Mouse (Mus musculus): Measurements from ENCODE around the gene Cped1. TPM values are rescaled to one million over a fixed set of nuclear protein-coding genes. Genes with fewer than 3 reads are reported as not detected.
"Not testable (repeated sequence)": the region's sequence is repeated elsewhere in the genome, so short reads cannot be mapped to it uniquely, and the experiment has no call there.

The Cped1 gene
- total and polyA plus RNA-seq, 2 experiments from 2014 or later = 3.6 to 13.2 TPM

DNA sequence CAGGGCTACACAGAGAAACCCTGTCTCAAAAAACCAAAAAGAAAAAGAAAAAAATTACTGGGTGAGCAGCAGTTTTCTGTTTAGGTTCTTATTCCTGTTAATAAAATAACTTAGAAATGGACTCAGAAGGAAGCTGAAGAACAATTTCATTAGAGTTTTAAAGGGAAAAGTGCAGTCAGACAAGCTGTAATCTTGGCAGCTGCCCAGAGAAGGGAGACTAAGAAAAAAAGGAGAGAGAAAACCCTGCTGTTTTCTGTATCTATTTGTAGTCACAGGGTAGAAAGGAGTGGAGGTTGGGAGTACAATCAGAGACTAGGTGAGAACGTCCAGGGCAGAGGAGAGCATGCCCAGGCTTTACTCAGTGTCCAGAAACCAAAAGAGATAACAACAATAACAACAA, 51.2 kb downstream of the Cped1 start:
- no peak overlapping the region for H3K9ac ChIP-seq (replicated peaks; ENCODE audit: low read depth, low read length)

DNA sequence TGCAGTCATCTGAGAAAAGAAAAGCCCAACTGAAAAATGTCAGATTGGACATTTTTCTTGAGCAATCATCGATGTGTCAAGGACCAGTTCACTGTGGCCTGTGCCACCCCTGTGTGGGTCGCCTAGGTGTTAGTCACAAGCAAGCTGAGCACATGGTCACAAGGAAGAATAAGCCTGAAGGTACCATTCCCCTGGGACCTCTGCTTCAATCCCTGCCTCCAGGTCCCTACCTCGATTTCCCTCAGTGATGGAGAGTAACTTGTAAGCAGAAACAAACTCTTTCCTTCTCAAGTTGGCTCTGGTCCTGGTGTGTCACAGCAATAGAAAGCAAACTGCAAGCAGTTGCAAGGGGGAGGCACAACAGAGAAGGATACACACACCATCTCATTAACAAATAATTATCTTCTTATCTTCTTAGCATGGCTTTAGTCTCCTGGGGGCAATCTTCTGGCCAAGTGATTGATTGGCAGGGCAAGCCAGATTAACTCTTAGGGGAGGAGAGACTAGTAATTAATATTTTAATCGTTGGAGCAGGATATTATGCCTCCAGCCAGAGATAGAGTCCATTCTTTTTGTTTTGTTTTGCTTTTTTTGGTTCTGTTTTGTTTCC, 51.8 kb downstream of the Cped1 start:
- Histone ChIP-seq H3K27ac (ENCODE audit: low read depth) (peak overlapping the region; percentile 11; the same call in 1 of the 2 replicates), H3K9me3 (replicated peaks; ENCODE audit: control insufficient read depth, low read length) (no peaks in the 10 kb centered on the region), H3K4me1 (ENCODE audit: control insufficient read depth, insufficient read depth) (no peaks in the 10 kb centered on the region), H3K4me3 (ENCODE audit: low read depth, low read length) (no peak overlapping the region), H3K9ac (replicated peaks; ENCODE audit: low read depth, low read length) (no peak overlapping the region), H3K4me2 (ENCODE audit: low read depth, low read length) (no peak overlapping the region), H3K36me3 (replicated peaks; ENCODE audit: control insufficient read depth, insufficient read depth, low read length) (no peaks in the 10 kb centered on the region), H3K27me3 (ENCODE audit: control insufficient read depth, insufficient read depth, low read length) (no peaks in the 10 kb centered on the region)
- DNase-seq (ENCODE audit: low spot score) = no peak
- 43% methylated on average over 4 of the region's 4 CpGs for WGBS
- ATAC-seq (ENCODE audit: insufficient read depth, low read depth) = no peak
- TF ChIP-seq EP300 (IDR thresholded peaks at IDR 0.05; ENCODE audit: low read depth) (no peak), CTCF (IDR thresholded peaks at IDR 0.05; ENCODE audit: low read depth) (no peak)

More for the DNA sequence above, 51.2 kb downstream of the Cped1 start:
- TF ChIP-seq CTCF (IDR thresholded peaks at IDR 0.05; ENCODE audit: low read depth) = no peak
- TF ChIP-seq EP300 (IDR thresholded peaks at IDR 0.05; ENCODE audit: low read depth) = no peak
- WGBS = 36% methylated on average over 1 of the region's 1 CpGs
- no peak for DNase-seq (ENCODE audit: low spot score)
- Histone ChIP-seq H3K9me3 (replicated peaks; ENCODE audit: control insufficient read depth, low read length) (no peaks in the 10 kb centered on the region), H3K27me3 (ENCODE audit: control insufficient read depth, insufficient read depth, low read length) (no peaks in the 10 kb centered on the region), H3K27ac (ENCODE audit: low read depth) (no peak overlapping the region), H3K4me1 (ENCODE audit: control insufficient read depth, insufficient read depth) (no peaks in the 10 kb centered on the region), H3K36me3 (replicated peaks; ENCODE audit: control insufficient read depth, insufficient read depth, low read length) (no peaks in the 10 kb centered on the region), H3K4me3 (ENCODE audit: low read depth, low read length) (no peak overlapping the region), H3K4me2 (ENCODE audit: low read depth, low read length) (no peak overlapping the region)
- ATAC-seq (ENCODE audit: insufficient read depth, low read depth) = no peak

- not testable (repeated sequence) for DNase-seq (ENCODE audit: low spot score); H3K27me3 ChIP-seq (ENCODE audit: control insufficient read depth, insufficient read depth, low read length); H3K27ac ChIP-seq (ENCODE audit: low read depth); ATAC-seq (ENCODE audit: insufficient read depth, low read depth); H3K36me3 ChIP-seq (replicated peaks; ENCODE audit: control insufficient read depth, insufficient read depth, low read length); H3K4me3 ChIP-seq (ENCODE audit: low read depth, low read length); H3K9ac ChIP-seq (replicated peaks; ENCODE audit: low read depth, low read length); H3K4me2 ChIP-seq (ENCODE audit: low read depth, low read length); H3K4me1 ChIP-seq (ENCODE audit: control insufficient read depth, insufficient read depth); H3K9me3 ChIP-seq (replicated peaks; ENCODE audit: control insufficient read depth, low read length)
- WGBS = 67% methylated on average over 7 of the region's 7 CpGs
These were observed 54.0 kb downstream of the Cped1 start for GRCm38 (mm10) chr6:22039666-22040065.

- WGBS = 48% methylated on average over 9 of the region's 9 CpGs
These were observed 59.3 kb downstream of the Cped1 start for GRCm38 (mm10) chr6:22044880-22045605.

GRCm38 (mm10) chr6:22047101-22047500, 61.4 kb downstream of the Cped1 start:
- Histone ChIP-seq H3K27ac (ENCODE audit: low read depth) (no peak overlapping the region), H3K4me1 (ENCODE audit: control insufficient read depth, insufficient read depth) (0 out of 2 replicates have a peak, but pooled peaks cover 4% of the 10 kb centered on the region), H3K9me3 (replicated peaks; ENCODE audit: control insufficient read depth, low read length) (no peaks in the 10 kb centered on the region), H3K36me3 (replicated peaks; ENCODE audit: control insufficient read depth, insufficient read depth, low read length) (no peaks in the 10 kb centered on the region), H3K4me3 (ENCODE audit: low read depth, low read length) (no peak overlapping the region), H3K27me3 (ENCODE audit: control insufficient read depth, insufficient read depth, low read length) (no peaks in the 10 kb centered on the region), H3K4me2 (ENCODE audit: low read depth, low read length) (no peak overlapping the region), H3K9ac (replicated peaks; ENCODE audit: low read depth, low read length) (no peak overlapping the region)
- DNase-seq (ENCODE audit: low spot score) (no peak), ATAC-seq (ENCODE audit: insufficient read depth, low read depth) (no peak)
- WGBS = 89% methylated on average over 2 of the region's 2 CpGs
- no peak for TF ChIP-seq CTCF (IDR thresholded peaks at IDR 0.05; ENCODE audit: low read depth)
- no peak for TF ChIP-seq EP300 (IDR thresholded peaks at IDR 0.05; ENCODE audit: low read depth)

More at GRCm38 (mm10) chr6:22044880-22045605, 59.3 kb downstream of the Cped1 start:
- H3K9ac ChIP-seq (replicated peaks; ENCODE audit: low read depth, low read length) = no peak overlapping the region
- no peaks in the 10 kb centered on the region for H3K9me3 ChIP-seq (replicated peaks; ENCODE audit: control insufficient read depth, low read length)
- no peak for TF ChIP-seq CTCF (IDR thresholded peaks at IDR 0.05; ENCODE audit: low read depth)
- TF ChIP-seq EP300 (IDR thresholded peaks at IDR 0.05; ENCODE audit: low read depth) = no peak
- H3K4me2 ChIP-seq (ENCODE audit: low read depth, low read length) = peak overlapping the region; percentile 18; the same call in 1 of the 2 replicates
- H3K27me3 ChIP-seq (ENCODE audit: control insufficient read depth, insufficient read depth, low read length) = no peaks in the 10 kb centered on the region
- peak; percentile 27; the same call in 1 of the 2 replicates for ATAC-seq (ENCODE audit: insufficient read depth, low read depth)
- H3K27ac ChIP-seq (ENCODE audit: low read depth) = peak overlapping the region; percentile 21
- DNase-seq (ENCODE audit: low spot score) = no peak
- H3K4me1 ChIP-seq (ENCODE audit: control insufficient read depth, insufficient read depth) = 0 out of 2 replicates have a peak, but pooled peaks cover 4% of the 10 kb centered on the region
- no peaks in the 10 kb centered on the region for H3K36me3 ChIP-seq (replicated peaks; ENCODE audit: control insufficient read depth, insufficient read depth, low read length)
- no peak overlapping the region for H3K4me3 ChIP-seq (ENCODE audit: low read depth, low read length)
